Mouse (Mus musculus): ENCODE results near the gene Cldn14. TPM values are rescaled to one million over a fixed set of nuclear protein-coding genes. Genes with fewer than 3 reads are reported as not detected.

Gene Cldn14
- polyA plus RNA-seq, 1 experiment: 0.15 TPM

GRCm38 (mm10) chr16:93957402-93957801 is 51.2 kb downstream of the Cldn14 start:
- no peak overlapping the region for H3K27ac ChIP-seq (ENCODE audit: insufficient read depth, low read depth, low read length)
- H3K4me1 ChIP-seq (ENCODE audit: control insufficient read depth, insufficient read depth, insufficient read length, low read length): 0 out of 2 replicates have a peak, but pooled peaks cover 4% of the 10 kb centered on the region
- WGBS: 67% methylated on average over 12 of the region's 12 CpGs
- no peak overlapping the region for H3K4me3 ChIP-seq (ENCODE audit: low read depth, low read length)
- TF ChIP-seq CTCF (IDR thresholded peaks at IDR 0.05; ENCODE audit: extremely low read depth, insufficient read length, insufficient replicate concordance, low read depth, low read length): no peak
- TF ChIP-seq POLR2A (IDR thresholded peaks at IDR 0.05; ENCODE audit: low read depth, low read length): no peak
- H3K36me3 ChIP-seq (ENCODE audit: control insufficient read depth, insufficient read depth, low read length): no peaks in the 10 kb centered on the region
- H3K27me3 ChIP-seq (ENCODE audit: control insufficient read depth, insufficient read depth, low read length): no peaks in the 10 kb centered on the region; the same call in 1 of the 2 replicates

DNA sequence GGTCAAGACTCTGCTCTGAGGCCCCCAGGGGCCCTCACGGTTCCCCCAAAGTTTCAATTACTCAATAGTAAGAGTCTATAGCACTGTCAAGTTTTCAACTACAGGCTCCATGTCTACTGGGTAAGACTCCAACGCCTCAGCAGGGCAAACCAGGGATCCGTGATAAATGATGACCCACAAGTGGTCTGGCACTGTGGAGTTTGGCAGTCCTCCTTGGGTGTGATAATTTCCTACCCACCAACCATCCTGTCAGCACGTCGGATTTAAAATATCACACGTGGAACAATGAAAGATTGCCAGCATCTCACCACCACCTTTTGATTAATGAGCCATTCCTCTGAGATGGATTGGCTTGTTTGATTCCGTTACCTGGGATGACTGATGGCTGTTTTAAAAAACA is 51.7 kb downstream of the Cldn14 start:
- 72% methylated on average over 7 of the region's 7 CpGs for WGBS

DNA sequence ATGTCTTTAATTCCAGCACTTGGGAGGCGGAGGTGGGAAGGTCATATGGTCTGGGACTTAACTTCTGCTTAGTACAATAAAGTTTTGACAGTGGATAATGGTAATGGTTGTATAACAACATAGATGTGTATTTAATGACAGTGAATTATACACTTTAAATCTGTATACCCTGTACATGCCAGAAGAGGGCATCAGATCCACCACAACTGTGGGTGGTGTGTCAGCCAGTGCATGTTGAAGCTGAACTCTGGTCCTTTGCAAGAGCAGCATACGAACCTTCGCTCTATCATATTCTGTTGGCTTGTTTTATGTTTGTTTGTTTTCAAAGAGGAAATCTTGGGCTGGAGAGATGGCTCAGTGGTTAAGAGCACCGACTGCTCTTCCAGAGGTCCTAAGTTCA is 61.2 kb downstream of the Cldn14 start:
- whole genome bisulfite sequencing: 62% methylated on average over 4 of the region's 4 CpGs
- Histone ChIP-seq H3K4me1 (ENCODE audit: control insufficient read depth, insufficient read depth, insufficient read length, low read length) (no peaks in the 10 kb centered on the region), H3K4me3 (ENCODE audit: low read depth, low read length) (no peak overlapping the region), H3K36me3 (ENCODE audit: control insufficient read depth, insufficient read depth, low read length) (no peaks in the 10 kb centered on the region), H3K27me3 (ENCODE audit: control insufficient read depth, insufficient read depth, low read length) (peaks cover 5% of the 10 kb centered on the region; the same call in 1 of the 2 replicates), H3K27ac (ENCODE audit: insufficient read depth, low read depth, low read length) (no peak overlapping the region)
- TF ChIP-seq CTCF (IDR thresholded peaks at IDR 0.05; ENCODE audit: extremely low read depth, insufficient read length, insufficient replicate concordance, low read depth, low read length) (no peak), POLR2A (IDR thresholded peaks at IDR 0.05; ENCODE audit: low read depth, low read length) (no peak)

More for the DNA sequence above, 51.7 kb downstream of the Cldn14 start:
- no peak overlapping the region for H3K4me3 ChIP-seq (ENCODE audit: low read depth, low read length)
- no peaks in the 10 kb centered on the region; the same call in 1 of the 2 replicates for H3K27me3 ChIP-seq (ENCODE audit: control insufficient read depth, insufficient read depth, low read length)
- no peak for TF ChIP-seq CTCF (IDR thresholded peaks at IDR 0.05; ENCODE audit: extremely low read depth, insufficient read length, insufficient replicate concordance, low read depth, low read length)
- TF ChIP-seq POLR2A (IDR thresholded peaks at IDR 0.05; ENCODE audit: low read depth, low read length): no peak
- H3K36me3 ChIP-seq (ENCODE audit: control insufficient read depth, insufficient read depth, low read length): no peaks in the 10 kb centered on the region
- H3K4me1 ChIP-seq (ENCODE audit: control insufficient read depth, insufficient read depth, insufficient read length, low read length): 0 out of 2 replicates have a peak, but pooled peaks cover 4% of the 10 kb centered on the region
- H3K27ac ChIP-seq (ENCODE audit: insufficient read depth, low read depth, low read length): no peak overlapping the region

- 81% methylated on average over 6 of the region's 6 CpGs for WGBS
- no peaks in the 10 kb centered on the region for H3K4me1 ChIP-seq (ENCODE audit: control insufficient read depth, insufficient read depth, insufficient read length, low read length)
- no peaks in the 10 kb centered on the region; the same call in 1 of the 2 replicates for H3K27me3 ChIP-seq (ENCODE audit: control insufficient read depth, insufficient read depth, low read length)
- no peak overlapping the region for H3K4me3 ChIP-seq (ENCODE audit: low read depth, low read length)
- no peak for TF ChIP-seq POLR2A (IDR thresholded peaks at IDR 0.05; ENCODE audit: low read depth, low read length)
- no peak for TF ChIP-seq CTCF (IDR thresholded peaks at IDR 0.05; ENCODE audit: extremely low read depth, insufficient read length, insufficient replicate concordance, low read depth, low read length)
- H3K36me3 ChIP-seq (ENCODE audit: control insufficient read depth, insufficient read depth, low read length): no peaks in the 10 kb centered on the region
- H3K27ac ChIP-seq (ENCODE audit: insufficient read depth, low read depth, low read length): no peak overlapping the region
Observed at GRCm38 (mm10) chr16:93944301-93944700, 64.3 kb downstream of the Cldn14 start.

DNA sequence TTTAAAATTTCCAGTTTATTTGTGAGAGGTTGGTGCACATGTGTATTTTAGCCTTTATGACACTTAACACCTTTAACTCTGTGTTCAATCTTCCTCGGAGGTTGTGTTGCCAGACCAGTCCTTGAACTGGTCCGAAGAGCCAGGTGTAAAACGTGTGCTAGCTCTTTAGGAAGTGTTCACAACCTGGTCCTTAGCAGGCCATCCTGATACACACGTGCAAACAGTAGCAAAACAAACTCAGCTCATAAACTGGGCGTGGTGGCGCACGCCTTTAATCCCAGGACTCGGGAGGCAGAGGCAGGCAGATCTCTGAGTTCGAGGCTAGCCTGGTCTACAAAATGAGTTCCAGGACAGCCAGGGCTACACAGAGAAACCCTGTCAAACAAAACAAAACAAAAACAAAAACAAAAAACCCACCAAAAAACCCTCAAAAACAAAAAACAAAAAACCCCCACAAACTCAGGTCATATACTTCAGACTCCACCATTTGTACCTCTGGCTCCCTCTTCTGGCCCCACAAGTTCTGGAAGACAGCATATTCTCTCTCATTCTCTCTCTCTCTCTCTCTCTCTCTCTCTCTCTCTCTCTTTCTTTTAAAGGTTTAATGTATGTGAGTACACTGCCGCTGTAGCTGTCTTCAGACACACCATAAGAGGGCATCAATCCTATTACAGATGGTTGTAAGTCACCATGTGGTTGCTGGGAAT is 65.7 kb downstream of the Cldn14 start:
- TF ChIP-seq CTCF (IDR thresholded peaks at IDR 0.05; ENCODE audit: extremely low read depth, insufficient read length, insufficient replicate concordance, low read depth, low read length): no peak
- TF ChIP-seq POLR2A (IDR thresholded peaks at IDR 0.05; ENCODE audit: low read depth, low read length): no peak
- Histone ChIP-seq H3K36me3 (ENCODE audit: control insufficient read depth, insufficient read depth, low read length) (no peaks in the 10 kb centered on the region), H3K4me1 (ENCODE audit: control insufficient read depth, insufficient read depth, insufficient read length, low read length) (no peaks in the 10 kb centered on the region), H3K27ac (ENCODE audit: insufficient read depth, low read depth, low read length) (no peak overlapping the region), H3K4me3 (ENCODE audit: low read depth, low read length) (no peak overlapping the region), H3K27me3 (ENCODE audit: control insufficient read depth, insufficient read depth, low read length) (no peaks in the 10 kb centered on the region; the same call in 1 of the 2 replicates)
- 82% methylated on average over 10 of the region's 10 CpGs for WGBS

DNA sequence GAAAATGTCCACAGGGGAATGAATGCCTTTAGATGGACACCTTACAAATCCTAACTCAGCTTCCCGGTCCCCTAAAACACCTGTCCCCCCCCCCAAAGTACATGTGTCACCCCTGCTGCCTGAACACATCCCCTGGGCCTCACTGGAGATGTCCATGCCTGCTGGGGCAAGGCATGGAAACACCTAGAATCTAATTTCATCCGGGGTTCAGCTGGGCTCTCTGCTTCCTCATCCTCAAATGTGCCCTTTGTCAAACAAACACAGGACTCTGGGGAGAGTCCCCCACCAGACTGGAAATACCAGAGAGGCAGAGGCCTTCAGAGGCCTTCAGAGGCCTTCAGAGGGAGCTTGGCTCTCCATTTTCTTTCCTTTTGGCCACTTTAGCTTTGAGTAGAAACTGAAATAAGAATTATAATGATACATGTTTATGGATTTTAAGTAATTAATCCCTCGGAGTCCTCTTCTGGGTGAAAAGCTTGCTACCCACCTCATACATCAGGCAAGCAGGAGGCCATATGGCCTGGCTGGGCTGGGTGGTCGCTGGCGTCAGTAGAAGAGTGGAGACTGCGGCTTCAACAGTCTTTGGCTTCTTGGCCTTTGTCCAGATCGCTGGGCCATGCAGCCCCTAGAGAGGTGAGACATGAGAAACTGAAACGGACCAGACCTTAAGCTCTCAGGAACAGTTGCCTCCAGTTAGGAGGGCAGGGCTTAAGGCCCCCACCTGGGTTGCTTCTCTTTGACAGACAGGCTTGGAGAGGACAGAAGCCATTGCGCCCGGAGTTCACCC is 66.7 kb downstream of the Cldn14 start:
- Histone ChIP-seq H3K4me1 (ENCODE audit: control insufficient read depth, insufficient read depth, insufficient read length, low read length) (no peaks in the 10 kb centered on the region), H3K27me3 (ENCODE audit: control insufficient read depth, insufficient read depth, low read length) (no peaks in the 10 kb centered on the region; the same call in 1 of the 2 replicates), H3K27ac (ENCODE audit: insufficient read depth, low read depth, low read length) (no peak overlapping the region), H3K36me3 (ENCODE audit: control insufficient read depth, insufficient read depth, low read length) (no peaks in the 10 kb centered on the region), H3K4me3 (ENCODE audit: low read depth, low read length) (no peak overlapping the region)
- TF ChIP-seq POLR2A (IDR thresholded peaks at IDR 0.05; ENCODE audit: low read depth, low read length) (no peak), CTCF (IDR thresholded peaks at IDR 0.05; ENCODE audit: extremely low read depth, insufficient read length, insufficient replicate concordance, low read depth, low read length) (no peak)
- 79% methylated on average over 10 of the region's 10 CpGs for WGBS

DNA sequence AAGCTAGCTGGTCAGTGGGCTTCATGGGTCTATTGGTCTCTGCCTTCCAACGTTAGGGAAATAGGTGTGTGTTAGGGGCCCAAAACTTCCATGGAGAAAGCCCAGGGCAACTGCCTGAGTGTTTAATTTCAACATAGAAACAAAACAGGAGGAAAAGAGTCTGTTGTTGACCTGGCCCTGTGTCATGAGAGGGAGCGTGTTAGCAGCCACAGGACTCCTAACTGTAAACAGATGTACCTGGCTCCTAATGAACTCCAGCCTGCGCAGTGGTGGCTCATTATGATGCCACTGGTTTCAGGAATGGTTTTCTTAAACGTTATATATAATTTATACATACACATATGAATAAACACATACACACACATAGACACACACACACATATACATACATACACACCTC is 68.7 kb downstream of the Cldn14 start:
- H3K36me3 ChIP-seq (ENCODE audit: control insufficient read depth, insufficient read depth, low read length): no peaks in the 10 kb centered on the region
- no peak overlapping the region for H3K4me3 ChIP-seq (ENCODE audit: low read depth, low read length)
- no peak overlapping the region for H3K27ac ChIP-seq (ENCODE audit: insufficient read depth, low read depth, low read length)
- WGBS: 83% methylated on average over 4 of the region's 4 CpGs
- no peak for TF ChIP-seq POLR2A (IDR thresholded peaks at IDR 0.05; ENCODE audit: low read depth, low read length)
- no peak for TF ChIP-seq CTCF (IDR thresholded peaks at IDR 0.05; ENCODE audit: extremely low read depth, insufficient read length, insufficient replicate concordance, low read depth, low read length)
- H3K4me1 ChIP-seq (ENCODE audit: control insufficient read depth, insufficient read depth, insufficient read length, low read length): no peaks in the 10 kb centered on the region
- H3K27me3 ChIP-seq (ENCODE audit: control insufficient read depth, insufficient read depth, low read length): no peaks in the 10 kb centered on the region

All from small intestine, adult 2 months (tissue).